Mouse (Mus musculus) brain, adult 10 weeks (tissue): ENCODE results near the gene Prh1. TPM values are rescaled to one million over a fixed set of nuclear protein-coding genes. Genes with fewer than 3 reads are reported as not detected.

Experiments used
- polyA plus RNA-seq: library from polyadenylated mRNA; stranded (reverse); fragments of 350-450 nt; fragmentation: Illumina TruSeq; extraction: RNeasy Lipid Tissue Mini Kit (QIAGEN cat#74804); gene quantifications from one replicate; pipeline ENCODE4 v1.2.3, GENCODE M21; 2015; ENCODE audit warnings: low read depth, low replicate concordance

Prh1 gene
- not detected for polyA plus RNA-seq

DNA sequence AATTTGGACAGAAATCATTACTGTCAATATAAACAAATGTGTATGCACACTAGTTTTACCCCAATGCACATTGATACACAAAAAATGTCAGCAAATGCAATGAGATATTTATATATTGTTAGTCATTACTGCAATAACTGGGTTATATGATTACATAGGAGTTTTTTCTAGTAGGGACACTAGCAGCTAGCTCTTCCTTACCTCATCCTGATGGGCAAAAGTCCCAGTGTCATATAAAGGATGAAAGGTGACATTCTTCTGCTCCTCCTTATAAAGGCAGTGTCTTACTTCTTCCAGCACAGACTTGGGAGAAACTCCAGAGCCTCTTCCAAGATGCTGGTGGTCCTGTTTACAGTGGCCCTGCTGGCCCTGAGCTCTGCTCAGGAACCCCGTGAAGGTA, at the start of gene Prh1:
Gene Prh1 (plus strand): TSS at position 301 of the 400 bp plus-strand sequence.

DNA sequence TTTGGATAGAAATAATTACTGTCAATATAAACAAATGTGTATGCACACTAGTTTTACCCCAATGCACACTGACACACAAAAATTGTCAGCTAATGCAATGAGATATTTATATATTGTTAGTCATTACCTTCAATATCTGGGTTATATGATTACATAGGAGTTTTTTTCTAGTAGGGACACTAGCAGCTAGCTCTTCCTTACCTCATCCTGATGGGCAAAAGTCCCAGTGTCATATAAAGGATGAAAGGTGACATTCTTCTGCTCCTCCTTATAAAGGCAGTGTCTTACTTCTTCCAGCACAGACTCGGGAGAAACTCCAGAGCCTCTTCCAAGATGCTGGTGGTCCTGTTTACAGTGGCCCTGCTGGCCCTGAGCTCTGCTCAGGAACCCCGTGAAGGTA, 26.0 kb downstream of the Prh1 start, which contains the start of gene Prp2:
Gene Prp2 (plus strand): TSS at position 301 of the 400 bp plus-strand sequence.

Other genes starting within 250 kb of the Prh1 start
- not detected for gene Gm8882, start 205.7 kb upstream of the Prh1 start, polyA plus RNA-seq
- gene Prp2, start 26.1 kb downstream of the Prh1 start, polyA plus RNA-seq, result not detected
- not detected for gene A630073D07Rik, start 81.7 kb downstream of the Prh1 start, polyA plus RNA-seq
- gene Tas2r120, start 87.1 kb downstream of the Prh1 start, polyA plus RNA-seq, result not detected
- not detected for gene Tas2r121, start 131.2 kb downstream of the Prh1 start, polyA plus RNA-seq
- gene Tas2r122, start 142.1 kb downstream of the Prh1 start, polyA plus RNA-seq, result not detected
- not detected for gene Tas2r115, start 168.2 kb downstream of the Prh1 start, polyA plus RNA-seq
- not detected for gene Tas2r124, start 184.9 kb downstream of the Prh1 start, polyA plus RNA-seq
- not detected for gene Tas2r102, start 192.3 kb downstream of the Prh1 start, polyA plus RNA-seq
- gene Tas2r136, start 208.4 kb downstream of the Prh1 start, polyA plus RNA-seq, result not detected
- not detected for gene Tas2r117, start 233.0 kb downstream of the Prh1 start, polyA plus RNA-seq